Mouse (Mus musculus): Measurements from ENCODE around the gene Ufm1. TPM values are rescaled to one million over a fixed set of nuclear protein-coding genes. Genes with fewer than 3 reads are reported as not detected.

The Ufm1 gene
- polyA plus RNA-seq, 1 experiment from 2014 or later, result 107 TPM

GRCm38 (mm10) chr3:53846206-53846928 lies 17.3 kb downstream of the Ufm1 start:
- no peak for DNase-seq (ENCODE audit: low read depth, low spot score)
- POLR2A ChIA-PET, result no interaction called here
- no peak for TF ChIP-seq CTCF (IDR thresholded peaks at IDR 0.05)

GRCm38 (mm10) chr3:53844786-53845185 lies 18.8 kb downstream of the Ufm1 start, which contains the start of gene Gm10985:
Gene Gm10985 (plus strand): TSS chr3:53845086.
- ATAC-seq, result no peak
- DNase-seq (ENCODE audit: low read depth, low spot score), result no peak
- ChIA-PET POLR2A (no interaction called here), CTCF (interaction anchor here (0.7 to 1.6 kb wide), 3 partner anchors 16 to 872 kb away, joined by 3 to 4 read pairs (median 3); no protein-coding TSS in a partner anchor)
- no peak for TF ChIP-seq CTCF (IDR thresholded peaks at IDR 0.05)
- peaks cover 25% of the 10 kb centered on the region for H3K27me3 ChIP-seq
- in situ Hi-C loops (cut with MboI; ENCODE audit: low pct_unique_long_range_greater_than_20kb), result no loop called here

More at GRCm38 (mm10) chr3:53846206-53846928, 17.3 kb downstream of the Ufm1 start:
- in situ Hi-C loops (cut with MboI; ENCODE audit: low pct_unique_long_range_greater_than_20kb), result no loop called here
- H3K27me3 ChIP-seq, result peaks cover 25% of the 10 kb centered on the region
- ATAC-seq, result no peak
- CTCF ChIA-PET, result interaction anchor here (1.6 kb wide), 1 partner anchor 15 kb away, joined by 4 read pairs; no protein-coding TSS in a partner anchor

GRCm38 (mm10) chr3:53834238-53834637 lies 29.4 kb downstream of the Ufm1 start:
- DNase-seq (ENCODE audit: low read depth, low spot score), result no peak
- in situ Hi-C loops (cut with MboI; ENCODE audit: low pct_unique_long_range_greater_than_20kb), result no loop called here
- no peak for ATAC-seq
- ChIA-PET POLR2A (no interaction called here), CTCF (no interaction called here)
- TF ChIP-seq CTCF (IDR thresholded peaks at IDR 0.05), result no peak
- H3K27me3 ChIP-seq, result peaks cover 48% of the 10 kb centered on the region

- ATAC-seq, result no peak
- peaks cover 29% of the 10 kb centered on the region for H3K27me3 ChIP-seq
- DNase-seq (ENCODE audit: low read depth, low spot score), result no peak
- no peak for TF ChIP-seq CTCF (IDR thresholded peaks at IDR 0.05)
- in situ Hi-C loops (cut with MboI; ENCODE audit: low pct_unique_long_range_greater_than_20kb), result no loop called here
- ChIA-PET CTCF (interaction anchor here (0.6 to 1.1 kb wide), 2 partner anchors 12 to 23 kb away, joined by 3 read pairs; no protein-coding TSS in a partner anchor), POLR2A (interaction anchor here (0.7 kb wide), 1 partner anchor 16 kb away, joined by 5 read pairs; no protein-coding TSS in a partner anchor)
Observed at GRCm38 (mm10) chr3:53813421-53813977, 50.1 kb downstream of the Ufm1 start.

Other genes starting within 250 kb of the Ufm1 start
- 0.32 TPM for gene Frem2, start 206.5 kb downstream of the Ufm1 start, polyA plus RNA-seq (2021)
- not detected for gene Gm10985, start 18.7 kb downstream of the Ufm1 start, polyA plus RNA-seq (2021)

Data from Patski (cell line).